Mouse (Mus musculus) liver, embryonic 14.5 days (tissue): ENCODE data around the gene Metap2.

ENCODE experiments used
- CTCF ChIP-seq: IDR thresholded peaks from 2 replicates; pipeline ENCODE4 v1.5.1; 2016; ENCODE audit warnings: antibody characterized with exemption, low read depth, control low read depth
- EP300 ChIP-seq: IDR thresholded peaks from 2 replicates; pipeline ENCODE4 v1.6.1; 2016; ENCODE audit warnings: antibody characterized with exemption, low read depth

GRCm38 (mm10) chr10:93818661-93819060, 78.2 kb downstream of the Metap2 start:
- TF ChIP-seq CTCF (peak; percentile 88), EP300 (no peak)
